Mouse (Mus musculus): Measurements from ENCODE around the gene Nhlrc3.
A peak's percentile ranks its signal among the peaks of the same experiment; 100 is the strongest.

Nhlrc3 gene

DNA sequence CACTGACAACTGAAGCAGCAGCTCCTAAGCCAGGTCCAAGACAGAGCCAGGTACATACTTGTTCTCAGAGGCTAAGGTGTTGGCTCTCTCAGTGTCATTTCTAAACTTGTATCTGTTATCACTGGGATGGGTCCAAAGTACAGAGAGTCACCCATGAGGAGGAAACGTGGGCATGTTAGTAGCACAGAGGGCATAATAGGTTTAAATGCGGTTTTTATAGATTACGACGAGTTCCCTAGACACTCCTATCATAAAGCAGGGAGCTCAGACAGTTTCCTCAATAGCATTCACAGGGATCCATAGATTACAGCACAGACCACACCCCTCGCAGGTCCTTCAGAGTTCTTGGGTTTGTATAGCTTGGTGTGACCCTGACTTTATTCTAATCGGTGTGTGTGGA is 9.1 kb downstream of the Nhlrc3 start:
- DNase-seq = no peak

DNA sequence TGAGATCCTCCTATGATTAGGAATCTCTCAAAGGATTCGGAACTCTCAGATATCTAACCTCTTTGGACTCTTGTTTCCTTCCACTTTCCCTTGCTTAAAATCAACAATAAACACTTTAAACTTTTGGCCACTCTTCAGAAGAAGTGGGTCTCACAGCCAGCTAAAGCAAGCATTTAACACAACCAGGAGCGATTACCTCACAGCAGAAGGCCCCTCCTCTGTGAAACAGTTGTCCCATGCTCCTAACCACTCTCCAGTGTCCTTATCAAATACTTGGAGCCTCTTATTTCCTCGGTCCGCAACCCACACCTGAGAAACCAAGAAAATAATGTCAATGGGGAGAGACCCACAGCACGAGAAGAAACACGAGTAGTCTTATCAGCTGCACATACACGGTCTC is 9.8 kb downstream of the Nhlrc3 start:
- peak; percentile 40 to 57 for DNase-seq

GRCm38 (mm10) chr3:53452351-53452750 is 10.8 kb downstream of the Nhlrc3 start:
- peak; percentile 55 to 69 for DNase-seq

- no peak for DNase-seq
Measured at GRCm38 (mm10) chr3:53450666-53451065, 12.5 kb downstream of the Nhlrc3 start.

DNA sequence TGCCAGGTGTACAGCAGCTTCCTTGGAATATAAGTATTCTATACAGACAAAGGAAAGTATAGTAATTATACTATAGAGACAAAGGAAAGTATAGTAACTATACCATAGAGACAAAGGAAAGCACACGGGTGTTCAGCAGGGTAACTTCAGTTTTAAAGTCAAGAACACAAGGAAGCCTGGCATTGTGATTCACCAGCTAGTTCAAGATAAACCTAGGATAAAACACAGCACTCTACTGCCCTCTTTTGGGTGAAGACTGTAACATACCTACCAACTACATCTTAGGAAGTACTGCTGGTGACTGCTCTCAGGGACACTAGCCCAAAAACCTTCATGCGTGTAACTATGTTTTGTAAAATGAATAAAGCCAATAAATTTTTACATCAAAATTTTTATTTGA is 14.9 kb downstream of the Nhlrc3 start:
- DNase-seq = peak in 1 of 2 experiments; percentile 62

GRCm38 (mm10) chr3:53446801-53447200 is 16.3 kb downstream of the Nhlrc3 start:
- DNase-seq = no peak

DNA sequence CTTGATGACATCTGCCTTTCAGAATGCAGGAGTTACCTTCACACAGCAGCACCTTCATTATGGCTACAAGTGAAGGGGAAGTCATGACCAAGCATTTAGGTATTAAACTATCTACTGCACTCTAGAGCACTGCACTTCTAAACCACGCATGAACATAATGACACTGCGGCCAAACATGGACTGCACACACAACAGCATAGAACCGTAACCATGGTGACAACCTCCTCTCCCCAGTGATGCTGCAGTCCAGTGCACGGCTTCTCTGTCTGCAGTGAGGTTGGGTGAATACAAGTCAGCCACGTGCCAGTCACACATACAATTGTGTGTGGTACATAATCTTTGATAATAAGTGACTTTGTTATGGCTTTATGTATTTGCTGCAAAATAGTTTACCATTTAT is 17.6 kb downstream of the Nhlrc3 start:
- DNase-seq = no peak

DNA sequence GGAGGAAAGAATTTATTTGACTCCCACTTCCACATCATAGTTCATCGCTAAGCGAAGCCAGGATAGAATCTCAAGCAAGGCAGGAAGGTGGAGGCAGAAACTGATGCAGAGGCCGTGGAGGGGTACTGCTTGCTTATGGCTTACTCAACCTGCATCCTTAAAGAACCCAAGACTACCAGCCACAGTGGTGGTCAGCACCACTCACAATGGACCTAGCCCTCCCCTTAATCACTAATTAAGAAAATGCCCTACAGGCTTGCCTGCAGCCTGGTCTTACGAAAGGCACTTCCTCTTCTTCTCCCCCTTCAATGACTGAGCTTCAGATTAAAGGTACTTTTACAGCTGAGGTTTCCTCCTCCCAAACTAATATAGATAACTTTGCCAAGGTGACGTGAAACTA is 26.6 kb downstream of the Nhlrc3 start:
- DNase-seq = no peak

DNA sequence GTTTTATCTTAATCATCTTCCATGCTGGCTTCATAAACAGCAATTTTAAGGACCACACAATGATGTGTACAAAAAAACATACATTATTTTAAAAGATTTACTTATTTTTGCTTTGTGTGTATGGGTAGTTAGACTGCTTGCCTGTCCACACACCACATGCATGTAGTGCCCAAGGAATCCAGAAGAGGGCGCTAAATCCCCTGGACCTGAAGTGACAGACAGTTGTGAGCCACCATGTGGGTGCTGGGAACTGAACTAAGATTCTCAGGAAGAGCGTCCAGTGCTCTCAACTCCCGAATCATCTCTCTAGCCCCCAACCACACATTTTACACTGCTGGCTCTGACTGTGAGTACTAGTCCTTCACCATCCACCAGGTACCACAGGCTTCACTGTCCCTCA is 28.5 kb downstream of the Nhlrc3 start:
- DNase-seq = no peak

GRCm38 (mm10) chr3:53423576-53423975 is 39.6 kb downstream of the Nhlrc3 start:
- no peak for DNase-seq

DNA sequence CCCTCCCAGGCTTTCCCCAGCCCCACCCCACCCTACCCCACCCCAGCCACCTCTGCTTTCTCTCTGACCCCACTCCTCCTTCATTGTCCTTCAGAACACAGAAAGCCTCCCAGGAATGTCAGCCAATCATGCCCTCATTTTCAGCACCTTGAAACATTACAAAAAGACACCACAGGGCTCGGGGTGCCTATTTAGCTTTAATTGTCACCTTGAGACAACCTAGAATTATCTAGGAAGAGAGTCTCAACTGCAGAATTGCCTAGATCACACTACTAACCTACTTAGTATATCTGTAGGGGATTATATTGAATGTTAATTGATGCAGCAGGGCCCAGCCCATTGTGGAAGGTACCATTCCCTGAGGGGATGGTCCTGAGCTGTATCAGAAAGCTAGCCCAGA is 40.4 kb downstream of the Nhlrc3 start:
- DNase-seq = no peak

DNA sequence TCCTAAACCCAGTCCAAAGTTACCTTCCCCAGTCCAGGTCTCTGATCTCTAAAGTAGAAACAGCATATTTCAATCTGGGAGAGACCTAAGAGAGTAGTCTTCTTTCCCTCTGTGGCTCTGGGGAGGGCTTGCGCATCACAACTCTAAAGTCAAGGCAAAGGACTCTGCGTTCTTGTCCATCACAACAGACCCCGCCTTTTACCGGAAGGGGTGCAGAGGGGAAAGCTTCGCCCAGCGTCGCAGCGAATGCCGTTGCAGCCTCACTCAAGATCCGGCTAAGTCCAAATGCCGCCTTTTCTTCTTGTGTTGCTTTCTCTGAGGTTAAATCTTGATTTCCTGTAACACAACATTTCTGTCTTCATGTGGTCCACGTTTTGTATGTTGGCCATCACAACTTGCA is 41.5 kb downstream of the Nhlrc3 start:
- DNase-seq = no peak

GRCm38 (mm10) chr3:53417701-53418100 is 45.4 kb downstream of the Nhlrc3 start:
- no peak for DNase-seq

- DNase-seq = no peak
Measured at GRCm38 (mm10) chr3:53416036-53416506, 47.1 kb downstream of the Nhlrc3 start.

DNA sequence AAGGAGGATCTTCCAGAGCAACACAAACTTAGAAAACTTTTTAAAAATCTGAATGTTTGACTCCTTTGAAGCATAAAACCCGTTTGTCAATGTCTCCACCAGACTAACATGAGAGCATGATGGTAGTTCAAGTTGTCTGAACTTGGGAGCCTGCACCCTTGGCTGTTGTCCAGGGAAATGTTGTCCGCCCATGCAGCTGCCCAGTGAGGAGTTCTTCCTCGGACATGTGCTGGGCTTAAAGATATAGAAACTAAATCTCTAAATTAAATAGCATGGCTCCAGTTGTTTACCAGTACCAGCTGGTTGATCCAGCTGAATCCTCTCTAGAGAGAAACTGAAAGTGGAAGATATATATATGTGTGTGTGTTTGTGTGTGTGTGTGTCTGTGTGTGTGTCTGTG is 49.2 kb downstream of the Nhlrc3 start:
- no peak for DNase-seq

DNA sequence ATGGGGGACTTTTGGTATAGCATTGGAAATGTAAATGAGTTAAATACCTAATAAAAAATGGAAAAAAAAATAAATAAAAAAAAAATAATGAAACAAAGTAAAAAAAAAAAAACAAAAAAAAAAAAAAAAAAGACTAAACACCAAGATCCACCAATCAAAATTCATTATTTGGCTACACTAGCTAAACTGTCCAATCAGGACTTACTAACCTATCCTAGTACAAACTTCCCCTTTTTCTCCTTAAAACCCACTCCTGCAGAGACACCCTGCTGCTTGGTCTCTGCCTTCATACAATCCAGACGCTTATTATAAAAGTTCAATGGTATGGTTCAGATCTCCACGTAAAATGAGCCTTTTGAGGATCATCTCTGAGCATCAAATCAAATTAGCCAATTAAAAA is 49.7 kb downstream of the Nhlrc3 start:
- DNase-seq = no peak

DNA sequence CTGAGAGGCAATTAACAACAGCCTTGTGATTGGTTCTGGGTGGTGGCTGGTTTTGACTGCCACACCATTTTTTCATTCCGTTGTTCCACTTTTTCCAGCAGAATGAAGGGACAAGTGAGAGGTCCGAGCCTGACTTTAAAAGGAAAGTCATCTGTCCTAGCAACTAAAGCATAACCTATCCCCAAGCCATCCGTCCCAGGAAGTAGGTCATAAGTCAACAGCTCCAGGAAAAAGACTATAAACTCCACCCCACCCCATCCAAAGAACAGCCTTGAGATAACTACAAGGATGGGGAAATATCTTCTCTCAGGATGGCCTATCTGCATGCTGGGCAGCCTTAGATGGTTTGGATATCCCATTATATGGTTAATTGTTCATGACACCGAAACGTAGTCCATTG is 50.9 kb downstream of the Nhlrc3 start:
- no peak for DNase-seq

GRCm38 (mm10) chr3:53410031-53410430 is 53.1 kb downstream of the Nhlrc3 start:
- DNase-seq = no peak

- DNase-seq = no peak
Measured at GRCm38 (mm10) chr3:53407145-53407544, 56.0 kb downstream of the Nhlrc3 start.
